Mouse (Mus musculus): ENCODE measurements at regions not wholly inside any gene's neighbourhood (a gene's known extent, or its start where the extent isn't known, plus 50 kb on each side); places are given as distances from the start of the nearest gene placed in this dataset.
"Not testable (repeated sequence)": the region's sequence is repeated elsewhere in the genome, so short reads cannot be mapped to it uniquely, and the experiment has no call there.

GRCm38 (mm10) chr14:46578051-46579000 lies 182.0 kb upstream of the Cdkn3 start:
- Histone ChIP-seq H3K27me3 (ENCODE audit: control insufficient read depth, insufficient read depth, low read length) (no peaks in the 10 kb centered on the region), H3K27ac (ENCODE audit: insufficient read depth, low read length) (no peak overlapping the region), H3K36me3 (ENCODE audit: control insufficient read depth, insufficient read depth, low read length) (no peaks in the 10 kb centered on the region), H3K4me1 (ENCODE audit: control insufficient read depth, insufficient read depth, insufficient read length) (no peaks in the 10 kb centered on the region), H3K4me3 (ENCODE audit: extremely low read depth, insufficient read depth, insufficient read length) (no peak overlapping the region)
- WGBS: 55% methylated on average over 13 of the region's 13 CpGs
- TF ChIP-seq POLR2A (IDR thresholded peaks at IDR 0.05; ENCODE audit: low read depth, low read length) (no peak), CTCF (IDR thresholded peaks at IDR 0.05; ENCODE audit: extremely low read depth, insufficient read depth, insufficient read length, insufficient replicate concordance) (no peak)
- DNase-seq (ENCODE audit: low read depth in 1 of 2, low spot score in 2 of 2): no peak

GRCm38 (mm10) chr14:46575889-46576288 lies 184.5 kb upstream of the Cdkn3 start:
- H3K27ac ChIP-seq (ENCODE audit: insufficient read depth, low read length): no peak overlapping the region
- DNase-seq (ENCODE audit: low read depth in 1 of 2, low spot score in 2 of 2): no peak
- no peaks in the 10 kb centered on the region for H3K4me1 ChIP-seq (ENCODE audit: control insufficient read depth, insufficient read depth, insufficient read length)
- H3K36me3 ChIP-seq (ENCODE audit: control insufficient read depth, insufficient read depth, low read length): no peaks in the 10 kb centered on the region
- no peak for TF ChIP-seq CTCF (IDR thresholded peaks at IDR 0.05; ENCODE audit: extremely low read depth, insufficient read depth, insufficient read length, insufficient replicate concordance)
- TF ChIP-seq POLR2A (IDR thresholded peaks at IDR 0.05; ENCODE audit: low read depth, low read length): no peak
- H3K4me3 ChIP-seq (ENCODE audit: extremely low read depth, insufficient read depth, insufficient read length): no peak overlapping the region
- no peaks in the 10 kb centered on the region for H3K27me3 ChIP-seq (ENCODE audit: control insufficient read depth, insufficient read depth, low read length)
- 88% methylated on average over 4 of the region's 4 CpGs for WGBS

GRCm38 (mm10) chr14:46575414-46575813 lies 184.9 kb upstream of the Cdkn3 start:
- Histone ChIP-seq H3K36me3 (ENCODE audit: control insufficient read depth, insufficient read depth, low read length) (no peaks in the 10 kb centered on the region), H3K4me1 (ENCODE audit: control insufficient read depth, insufficient read depth, insufficient read length) (no peaks in the 10 kb centered on the region), H3K27ac (ENCODE audit: insufficient read depth, low read length) (no peak overlapping the region), H3K4me3 (ENCODE audit: extremely low read depth, insufficient read depth, insufficient read length) (no peak overlapping the region), H3K27me3 (ENCODE audit: control insufficient read depth, insufficient read depth, low read length) (no peaks in the 10 kb centered on the region)
- WGBS: 91% methylated on average over 3 of the region's 3 CpGs
- TF ChIP-seq POLR2A (IDR thresholded peaks at IDR 0.05; ENCODE audit: low read depth, low read length) (no peak), CTCF (IDR thresholded peaks at IDR 0.05; ENCODE audit: extremely low read depth, insufficient read depth, insufficient read length, insufficient replicate concordance) (no peak)
- DNase-seq (ENCODE audit: low read depth in 1 of 2, low spot score in 2 of 2): no peak

- no peaks in the 10 kb centered on the region for H3K36me3 ChIP-seq (ENCODE audit: control insufficient read depth, insufficient read depth, low read length)
- 88% methylated on average over 6 of the region's 6 CpGs for WGBS
- H3K4me1 ChIP-seq (ENCODE audit: control insufficient read depth, insufficient read depth, insufficient read length): no peaks in the 10 kb centered on the region
- no peak for DNase-seq (ENCODE audit: low read depth in 1 of 2, low spot score in 2 of 2)
- H3K27me3 ChIP-seq (ENCODE audit: control insufficient read depth, insufficient read depth, low read length): no peaks in the 10 kb centered on the region
- TF ChIP-seq POLR2A (IDR thresholded peaks at IDR 0.05; ENCODE audit: low read depth, low read length) (no peak), CTCF (IDR thresholded peaks at IDR 0.05; ENCODE audit: extremely low read depth, insufficient read depth, insufficient read length, insufficient replicate concordance) (no peak)
- H3K4me3 ChIP-seq (ENCODE audit: extremely low read depth, insufficient read depth, insufficient read length): no peak overlapping the region
- H3K27ac ChIP-seq (ENCODE audit: insufficient read depth, low read length): no peak overlapping the region
Measured at GRCm38 (mm10) chr14:46573401-46573800, 182.9 kb upstream of the Bmp4 start.

- H3K4me1 ChIP-seq (ENCODE audit: control insufficient read depth, insufficient read depth, insufficient read length); H3K27ac ChIP-seq (ENCODE audit: insufficient read depth, low read length); H3K4me3 ChIP-seq (ENCODE audit: extremely low read depth, insufficient read depth, insufficient read length); H3K27me3 ChIP-seq (ENCODE audit: control insufficient read depth, insufficient read depth, low read length); DNase-seq (ENCODE audit: low read depth in 1 of 2, low spot score in 2 of 2); H3K36me3 ChIP-seq (ENCODE audit: control insufficient read depth, insufficient read depth, low read length): not testable (repeated sequence)
- WGBS: 80% methylated on average over 2 of the region's 2 CpGs
Measured at GRCm38 (mm10) chr14:46572972-46573371, 182.5 kb upstream of the Bmp4 start.

GRCm38 (mm10) chr14:46571841-46572240 lies 181.4 kb upstream of the Bmp4 start:
- TF ChIP-seq CTCF (IDR thresholded peaks at IDR 0.05; ENCODE audit: extremely low read depth, insufficient read depth, insufficient read length, insufficient replicate concordance) (no peak), POLR2A (IDR thresholded peaks at IDR 0.05; ENCODE audit: low read depth, low read length) (no peak)
- Histone ChIP-seq H3K27ac (ENCODE audit: insufficient read depth, low read length) (no peak overlapping the region), H3K36me3 (ENCODE audit: control insufficient read depth, insufficient read depth, low read length) (no peaks in the 10 kb centered on the region), H3K27me3 (ENCODE audit: control insufficient read depth, insufficient read depth, low read length) (no peaks in the 10 kb centered on the region), H3K4me3 (ENCODE audit: extremely low read depth, insufficient read depth, insufficient read length) (no peak overlapping the region), H3K4me1 (ENCODE audit: control insufficient read depth, insufficient read depth, insufficient read length) (no peaks in the 10 kb centered on the region)
- WGBS: 87% methylated on average over 1 of the region's 1 CpGs
- DNase-seq (ENCODE audit: low read depth in 1 of 2, low spot score in 2 of 2): no peak

- H3K36me3 ChIP-seq (ENCODE audit: control insufficient read depth, insufficient read depth, low read length): no peaks in the 10 kb centered on the region
- H3K27ac ChIP-seq (ENCODE audit: insufficient read depth, low read length): no peak overlapping the region
- DNase-seq (ENCODE audit: low read depth in 1 of 2, low spot score in 2 of 2): no peak
- WGBS: 76% methylated on average over 8 of the region's 8 CpGs
- H3K4me3 ChIP-seq (ENCODE audit: extremely low read depth, insufficient read depth, insufficient read length): no peak overlapping the region
- no peaks in the 10 kb centered on the region for H3K27me3 ChIP-seq (ENCODE audit: control insufficient read depth, insufficient read depth, low read length)
- TF ChIP-seq CTCF (IDR thresholded peaks at IDR 0.05; ENCODE audit: extremely low read depth, insufficient read depth, insufficient read length, insufficient replicate concordance): no peak
- TF ChIP-seq POLR2A (IDR thresholded peaks at IDR 0.05; ENCODE audit: low read depth, low read length): no peak
- no peaks in the 10 kb centered on the region for H3K4me1 ChIP-seq (ENCODE audit: control insufficient read depth, insufficient read depth, insufficient read length)
Measured at GRCm38 (mm10) chr14:46569273-46569672, 178.8 kb upstream of the Bmp4 start.

All from spleen, adult 2 months (tissue).